Mouse (Mus musculus): ENCODE measurements at regions not wholly inside any gene's neighbourhood (a gene's known extent, or its start where the extent isn't known, plus 50 kb on each side); places are given as distances from the start of the nearest gene placed in this dataset.

- Histone ChIP-seq H3K4me3 (ENCODE audit: insufficient read depth, low read length) (no peak overlapping the region), H3K27ac (ENCODE audit: insufficient read depth, low read length) (no peak overlapping the region), H3K4me1 (ENCODE audit: control insufficient read depth, insufficient read depth, low read length) (no peaks in the 10 kb centered on the region)
- TF ChIP-seq CTCF (IDR thresholded peaks at IDR 0.05; ENCODE audit: extremely low read depth, insufficient read depth, low read length) (no peak), POLR2A (IDR thresholded peaks at IDR 0.05; ENCODE audit: extremely low read depth, insufficient read depth, low read length) (no peak)
Observed at GRCm38 (mm10) chr4:87590797-87591196, 360.5 kb upstream of the Slc24a2 start.

- no peak overlapping the region for H3K27ac ChIP-seq (ENCODE audit: insufficient read depth, low read length)
- no peak overlapping the region for H3K4me3 ChIP-seq (ENCODE audit: insufficient read depth, low read length)
- no peaks in the 10 kb centered on the region for H3K4me1 ChIP-seq (ENCODE audit: control insufficient read depth, insufficient read depth, low read length)
- TF ChIP-seq POLR2A (IDR thresholded peaks at IDR 0.05; ENCODE audit: extremely low read depth, insufficient read depth, low read length), result no peak
- TF ChIP-seq CTCF (IDR thresholded peaks at IDR 0.05; ENCODE audit: extremely low read depth, insufficient read depth, low read length), result no peak
Observed at GRCm38 (mm10) chr4:87578164-87578563, 347.9 kb upstream of the Slc24a2 start.

- TF ChIP-seq CTCF (IDR thresholded peaks at IDR 0.05; ENCODE audit: extremely low read depth, insufficient read depth, low read length) (no peak), POLR2A (IDR thresholded peaks at IDR 0.05; ENCODE audit: extremely low read depth, insufficient read depth, low read length) (no peak)
- H3K27ac ChIP-seq (ENCODE audit: insufficient read depth, low read length), result no peak overlapping the region
- no peak overlapping the region for H3K4me3 ChIP-seq (ENCODE audit: insufficient read depth, low read length)
- H3K4me1 ChIP-seq (ENCODE audit: control insufficient read depth, insufficient read depth, low read length), result no peaks in the 10 kb centered on the region; the same call in 1 of the 2 replicates
Observed at GRCm38 (mm10) chr4:87570950-87571349, 340.7 kb upstream of the Slc24a2 start.

GRCm38 (mm10) chr4:87570470-87570891 is 340.2 kb upstream of the Slc24a2 start:
- H3K27ac ChIP-seq (ENCODE audit: insufficient read depth, low read length), result no peak overlapping the region
- no peak for TF ChIP-seq POLR2A (IDR thresholded peaks at IDR 0.05; ENCODE audit: extremely low read depth, insufficient read depth, low read length)
- no peak for TF ChIP-seq CTCF (IDR thresholded peaks at IDR 0.05; ENCODE audit: extremely low read depth, insufficient read depth, low read length)
- H3K4me3 ChIP-seq (ENCODE audit: insufficient read depth, low read length), result no peak overlapping the region
- H3K4me1 ChIP-seq (ENCODE audit: control insufficient read depth, insufficient read depth, low read length), result no peaks in the 10 kb centered on the region; the same call in 1 of the 2 replicates

GRCm38 (mm10) chr4:87566616-87567015 is 336.3 kb upstream of the Slc24a2 start:
- H3K4me3 ChIP-seq (ENCODE audit: insufficient read depth, low read length), result no peak overlapping the region
- TF ChIP-seq CTCF (IDR thresholded peaks at IDR 0.05; ENCODE audit: extremely low read depth, insufficient read depth, low read length), result no peak
- no peak for TF ChIP-seq POLR2A (IDR thresholded peaks at IDR 0.05; ENCODE audit: extremely low read depth, insufficient read depth, low read length)
- no peak overlapping the region for H3K27ac ChIP-seq (ENCODE audit: insufficient read depth, low read length)
- H3K4me1 ChIP-seq (ENCODE audit: control insufficient read depth, insufficient read depth, low read length), result no peaks in the 10 kb centered on the region; the same call in 1 of the 2 replicates

- H3K4me3 ChIP-seq (ENCODE audit: insufficient read depth, low read length), result no peak overlapping the region
- no peak for TF ChIP-seq CTCF (IDR thresholded peaks at IDR 0.05; ENCODE audit: extremely low read depth, insufficient read depth, low read length)
- no peak for TF ChIP-seq POLR2A (IDR thresholded peaks at IDR 0.05; ENCODE audit: extremely low read depth, insufficient read depth, low read length)
Observed at GRCm38 (mm10) chr4:87554912-87555311, 324.6 kb upstream of the Slc24a2 start.

More at GRCm38 (mm10) chr4:87554912-87555311, 324.6 kb upstream of the Slc24a2 start:
- Histone ChIP-seq H3K4me1 (ENCODE audit: control insufficient read depth, insufficient read depth, low read length) (no peaks in the 10 kb centered on the region), H3K27ac (ENCODE audit: insufficient read depth, low read length) (no peak overlapping the region)
